Mouse (Mus musculus): ENCODE measurements around the gene Olfr1412.

The Olfr1412 gene

GRCm38 (mm10) chr1:92636676-92637075 is 51.1 kb downstream of the Olfr1412 start:
- in situ Hi-C loops (cut with MboI, MseI), result loop anchor here in 1 of 2 experiments (5.0 to 25.0 kb wide), 3 partner anchors 876 to 1224 kb away; partner anchors contain the start of genes Farp2 and Hes6

GRCm38 (mm10) chr1:92637501-92638172 is 52.1 kb downstream of the Olfr1412 start:
- in situ Hi-C loops (cut with MboI, MseI), result loop anchor here in 1 of 2 experiments (5.0 to 25.0 kb wide), 3 partner anchors 875 to 1225 kb away; partner anchors contain the start of genes Farp2 and Hes6

- in situ Hi-C loops (cut with MboI, MseI), result loop anchor here in 1 of 2 experiments (5.0 to 25.0 kb wide), 3 partner anchors 874 to 1226 kb away; partner anchors contain the start of genes Farp2 and Hes6
Observed at GRCm38 (mm10) chr1:92638181-92638580, 52.6 kb downstream of the Olfr1412 start.

- in situ Hi-C loops (cut with MboI, MseI), result loop anchor here in 1 of 2 experiments (5.0 to 25.0 kb wide), 3 partner anchors 874 to 1226 kb away; partner anchors contain the start of genes Farp2 and Hes6
Observed at GRCm38 (mm10) chr1:92638736-92639135, 53.2 kb downstream of the Olfr1412 start.

GRCm38 (mm10) chr1:92640393-92640792 is 54.8 kb downstream of the Olfr1412 start:
- in situ Hi-C loops (cut with MboI, MseI), result loop anchor here in 1 of 2 experiments (5.0 to 25.0 kb wide), 4 partner anchors 192 to 1228 kb away; partner anchors contain the start of genes Farp2, Gpc1 and Hes6

All from T-helper 17 cell (primary cell).